Mouse (Mus musculus) limb, embryonic 13.5 days (tissue): ENCODE results near the gene Vrk1. TPM values are rescaled to one million over a fixed set of nuclear protein-coding genes. Genes with fewer than 3 reads are reported as not detected.
A peak's percentile ranks its signal among the peaks of the same experiment; 100 is the strongest.

Experiments used
- ATAC-seq: fragments of 200-750 bp; cut with Nextera tagmentation; 2 replicates; pipeline ENCODE4 v1.8.0; 2017; ENCODE audit warnings: low read depth, moderate number of reproducible peaks, moderate TSS enrichment; ENCODE audit not compliant: low FRiP score
- H3K27ac ChIP-seq: fragments of 300-500 bp; sonication (generic); 2 replicates; pipeline ENCODE4 v1.5.1; 2015; ENCODE audit warnings: inconsistent platforms, mild to moderate bottlenecking, moderate library complexity
- H3K27me3 ChIP-seq: fragments of 300-500 bp; sonication (generic); 2 replicates; pipeline ENCODE4 v1.6.1; 2015; ENCODE audit warnings: mild to moderate bottlenecking, inconsistent platforms
- H3K36me3 ChIP-seq: fragments of 300-500 bp; sonication (generic); 2 replicates; pipeline ENCODE4 v1.6.1; 2015; ENCODE audit warnings: inconsistent platforms, mild to moderate bottlenecking, moderate library complexity
- H3K4me1 ChIP-seq: fragments of 300-500 bp; sonication (generic); 2 replicates; pipeline ENCODE4 v1.6.1; 2015; ENCODE audit warnings: inconsistent platforms
- H3K4me2 ChIP-seq: fragments of 300-500 bp; sonication (generic); replicated peaks from 2 replicates; pipeline ENCODE4 v1.6.1; 2015; ENCODE audit warnings: inconsistent platforms, mild to moderate bottlenecking, moderate library complexity
- H3K4me3 ChIP-seq: fragments of 300-500 bp; sonication (generic); 2 replicates; pipeline ENCODE4 v1.5.1; 2015; ENCODE audit warnings: moderate library complexity, mild to moderate bottlenecking, inconsistent platforms
- H3K9ac ChIP-seq: fragments of 300-500 bp; sonication (generic); 2 replicates; pipeline ENCODE4 v1.6.1; 2015; ENCODE audit warnings: mild to moderate bottlenecking, inconsistent platforms
- H3K9me3 ChIP-seq: fragments of 300-500 bp; sonication (generic); 2 replicates; pipeline ENCODE4 v1.6.1; 2016; ENCODE audit warnings: inconsistent platforms
- WGBS: fragments of 180-500 bp; shearing (Covaris S2); methylation state at CpG from one replicate; pipeline ENCODE4 v1.1.7; 2015; 5-methylcytosine and 5-hydroxymethylcytosine counted together
- polyA plus RNA-seq: library from polyadenylated mRNA; unstranded; fragments of >200 nt; fragmentation: Nextera tagmentation; extraction: Ambion mirVana; gene quantifications from 2 replicates; pipeline ENCODE4 v1.2.1, GENCODE M21; 2015

Vrk1 gene
- polyA plus RNA-seq, 1 experiment from 2014 or later: 65.1 TPM

- Histone ChIP-seq H3K9me3 (0 out of 2 replicates have a peak, but pooled peaks cover 3% of the 10 kb centered on the region), H3K27ac (no peak overlapping the region), H3K9ac (no peak overlapping the region), H3K4me3 (no peak overlapping the region), H3K36me3 (no peaks in the 10 kb centered on the region), H3K4me1 (peaks cover 11% of the 10 kb centered on the region), H3K27me3 (no peaks in the 10 kb centered on the region), H3K4me2 (no peak overlapping the region)
- ATAC-seq: no peak
- 79% methylated on average over 6 of the region's 6 CpGs for WGBS
Measured at GRCm38 (mm10) chr12:106006218-106006617, 3.8 kb upstream of the Vrk1 start.

- 83% methylated on average over 22 of the region's 22 CpGs for WGBS
- no peak overlapping the region for H3K4me2 ChIP-seq
- no peaks in the 10 kb centered on the region for H3K9me3 ChIP-seq
- no peaks in the 10 kb centered on the region for H3K36me3 ChIP-seq
- no peak overlapping the region for H3K9ac ChIP-seq
- no peak overlapping the region for H3K27ac ChIP-seq
- H3K27me3 ChIP-seq: no peaks in the 10 kb centered on the region
- peaks cover 10% of the 10 kb centered on the region for H3K4me1 ChIP-seq
- no peak overlapping the region for H3K4me3 ChIP-seq
- no peak for ATAC-seq
Measured at GRCm38 (mm10) chr12:106008348-106009050, 1.5 kb upstream of the Vrk1 start.

- peaks cover 10% of the 10 kb centered on the region for H3K4me1 ChIP-seq
- peak overlapping the region; percentile 81 for H3K4me2 ChIP-seq
- H3K27ac ChIP-seq: no peak overlapping the region
- peak overlapping the region; percentile 90 for H3K4me3 ChIP-seq
- no peaks in the 10 kb centered on the region for H3K9me3 ChIP-seq
- peaks cover 5% of the 10 kb centered on the region; the same call in 1 of the 2 replicates for H3K36me3 ChIP-seq
- WGBS: 80% methylated on average over 12 of the region's 12 CpGs
- peak overlapping the region; percentile 50; the same call in 1 of the 2 replicates for H3K9ac ChIP-seq
- no peaks in the 10 kb centered on the region for H3K27me3 ChIP-seq
- ATAC-seq: peak; percentile 12; the same call in 1 of the 2 replicates
Measured at GRCm38 (mm10) chr12:106009122-106009870, 732 bp upstream of the Vrk1 start.

- WGBS: 64% methylated on average over 2 of the region's 2 CpGs
- ATAC-seq: no peak
- Histone ChIP-seq H3K4me1 (peaks cover 10% of the 10 kb centered on the region), H3K27me3 (no peaks in the 10 kb centered on the region), H3K36me3 (peaks cover 9% of the 10 kb centered on the region; the same call in 1 of the 2 replicates), H3K4me3 (no peak overlapping the region), H3K4me2 (no peak overlapping the region), H3K9me3 (no peaks in the 10 kb centered on the region), H3K9ac (no peak overlapping the region; the same call in 1 of the 2 replicates), H3K27ac (no peak overlapping the region)
Measured at GRCm38 (mm10) chr12:106012161-106012560, 2.1 kb downstream of the Vrk1 start.

- Histone ChIP-seq H3K36me3 (peaks cover 9% of the 10 kb centered on the region), H3K27me3 (no peaks in the 10 kb centered on the region), H3K9me3 (no peaks in the 10 kb centered on the region), H3K4me3 (no peak overlapping the region), H3K9ac (no peak overlapping the region), H3K27ac (no peak overlapping the region), H3K4me1 (peaks cover 2% of the 10 kb centered on the region), H3K4me2 (no peak overlapping the region)
- no peak for ATAC-seq
- 91% methylated on average over 12 of the region's 12 CpGs for WGBS
Measured at GRCm38 (mm10) chr12:106016265-106017012, 6.4 kb downstream of the Vrk1 start.

GRCm38 (mm10) chr12:106020063-106020462, 10.0 kb downstream of the Vrk1 start:
- 87% methylated on average over 4 of the region's 4 CpGs for WGBS
- H3K9ac ChIP-seq: no peak overlapping the region
- H3K4me3 ChIP-seq: no peak overlapping the region
- H3K27me3 ChIP-seq: no peaks in the 10 kb centered on the region
- no peak for ATAC-seq
- H3K4me1 ChIP-seq: no peaks in the 10 kb centered on the region
- no peaks in the 10 kb centered on the region for H3K9me3 ChIP-seq
- H3K36me3 ChIP-seq: peaks cover 5% of the 10 kb centered on the region
- no peak overlapping the region for H3K4me2 ChIP-seq
- H3K27ac ChIP-seq: no peak overlapping the region

GRCm38 (mm10) chr12:106023652-106024051, 13.6 kb downstream of the Vrk1 start:
- ATAC-seq: no peak
- Histone ChIP-seq H3K4me2 (no peak overlapping the region), H3K27ac (no peak overlapping the region)

GRCm38 (mm10) chr12:106025416-106025815, 15.4 kb downstream of the Vrk1 start:
- Histone ChIP-seq H3K4me3 (no peak overlapping the region), H3K27ac (no peak overlapping the region), H3K4me2 (no peak overlapping the region), H3K4me1 (peaks cover 9% of the 10 kb centered on the region; the same call in 1 of the 2 replicates), H3K36me3 (peaks cover 14% of the 10 kb centered on the region), H3K9ac (no peak overlapping the region), H3K9me3 (0 out of 2 replicates have a peak, but pooled peaks cover 3% of the 10 kb centered on the region), H3K27me3 (no peaks in the 10 kb centered on the region)
- no peak for ATAC-seq
- 76% methylated on average over 6 of the region's 6 CpGs for WGBS

More at GRCm38 (mm10) chr12:106023652-106024051, 13.6 kb downstream of the Vrk1 start:
- peaks cover 11% of the 10 kb centered on the region for H3K36me3 ChIP-seq
- no peak overlapping the region for H3K4me3 ChIP-seq
- H3K4me1 ChIP-seq: 0 out of 2 replicates have a peak, but pooled peaks cover 4% of the 10 kb centered on the region
- H3K9ac ChIP-seq: no peak overlapping the region
- H3K27me3 ChIP-seq: no peaks in the 10 kb centered on the region
- H3K9me3 ChIP-seq: no peaks in the 10 kb centered on the region
- 94% methylated on average over 9 of the region's 9 CpGs for WGBS

- WGBS: 86% methylated on average over 16 of the region's 16 CpGs
- H3K9me3 ChIP-seq: 0 out of 2 replicates have a peak, but pooled peaks cover 3% of the 10 kb centered on the region
Measured at GRCm38 (mm10) chr12:106026385-106027134, 16.5 kb downstream of the Vrk1 start.

GRCm38 (mm10) chr12:106027372-106027771, 17.3 kb downstream of the Vrk1 start:
- H3K36me3 ChIP-seq: peaks cover 14% of the 10 kb centered on the region
- ATAC-seq: no peak
- H3K4me3 ChIP-seq: no peak overlapping the region
- no peak overlapping the region for H3K4me2 ChIP-seq
- 0 out of 2 replicates have a peak, but pooled peaks cover 3% of the 10 kb centered on the region for H3K9me3 ChIP-seq
- no peak overlapping the region for H3K27ac ChIP-seq
- no peak overlapping the region for H3K9ac ChIP-seq
- WGBS: 87% methylated on average over 5 of the region's 5 CpGs
- H3K27me3 ChIP-seq: no peaks in the 10 kb centered on the region
- H3K4me1 ChIP-seq: peaks cover 16% of the 10 kb centered on the region; the same call in 1 of the 2 replicates

More at GRCm38 (mm10) chr12:106026385-106027134, 16.5 kb downstream of the Vrk1 start:
- peaks cover 16% of the 10 kb centered on the region; the same call in 1 of the 2 replicates for H3K4me1 ChIP-seq
- H3K4me2 ChIP-seq: no peak overlapping the region
- H3K27me3 ChIP-seq: no peaks in the 10 kb centered on the region
- no peak overlapping the region for H3K4me3 ChIP-seq
- H3K9ac ChIP-seq: no peak overlapping the region
- no peak for ATAC-seq
- peaks cover 14% of the 10 kb centered on the region for H3K36me3 ChIP-seq
- no peak overlapping the region for H3K27ac ChIP-seq

- H3K4me1 ChIP-seq: peaks cover 20% of the 10 kb centered on the region
- WGBS: 88% methylated on average over 2 of the region's 2 CpGs
- H3K36me3 ChIP-seq: peaks cover 14% of the 10 kb centered on the region
- H3K9ac ChIP-seq: no peak overlapping the region
- no peak for ATAC-seq
- no peak overlapping the region for H3K4me2 ChIP-seq
- H3K4me3 ChIP-seq: no peak overlapping the region
- 0 out of 2 replicates have a peak, but pooled peaks cover 3% of the 10 kb centered on the region for H3K9me3 ChIP-seq
- no peaks in the 10 kb centered on the region for H3K27me3 ChIP-seq
- H3K27ac ChIP-seq: no peak overlapping the region
Measured at GRCm38 (mm10) chr12:106029582-106029981, 19.6 kb downstream of the Vrk1 start.
